Mouse (Mus musculus) MEL (cell line): ENCODE measurements around the gene Ppp1r1a. TPM values are rescaled to one million over a fixed set of nuclear protein-coding genes. Genes with fewer than 3 reads are reported as not detected.

Experiments
- DNase-seq: peaks from one replicate; pipeline ENCODE4 v3.0.0; 2011; ENCODE audit warnings: low read depth, low spot score
- H3K27ac ChIP-seq: 2 replicates; pipeline ENCODE4 v1.5.1; 2012; ENCODE audit warnings: low read depth, mild to moderate bottlenecking, control low read depth, low read length, moderate library complexity; ENCODE audit not compliant: control insufficient read depth
- H3K27me3 ChIP-seq, 2 experiments: fragments of 150-350 bp in 1 of 2; sonication (generic) in 1 of 2; 2 replicates each; pipeline ENCODE4 v1.6.1; 2012; ENCODE audit warnings: low read length in 2 of 2, mild to moderate bottlenecking in 2 of 2, improper control_type of control experiment in 1 of 2, moderate library complexity in 1 of 2; ENCODE audit not compliant: insufficient read depth in 2 of 2, control insufficient read depth in 1 of 2
- H3K36me3 ChIP-seq, 2 experiments: 2 replicates each; pipeline ENCODE4 v1.6.1; 2012 to 2014; ENCODE audit warnings: low read length in 2 of 2, improper control_type of control experiment in 1 of 2, inconsistent platforms in 1 of 2, mild to moderate bottlenecking in 1 of 2; ENCODE audit not compliant: insufficient read depth in 2 of 2, control insufficient read depth in 1 of 2
- H3K4me1 ChIP-seq, 2 experiments: fragments of 150-350 bp in 1 of 2; sonication (generic) in 1 of 2; 2 replicates each; pipeline ENCODE4 v1.6.1; 2012; ENCODE audit warnings: low read length in 2 of 2, improper control_type of control experiment in 1 of 2, mild to moderate bottlenecking in 1 of 2; ENCODE audit not compliant: insufficient read depth in 2 of 2, control insufficient read depth in 1 of 2
- H3K4me3 ChIP-seq, 2 experiments: fragments of 150-350 bp in 1 of 2; sonication (generic) in 1 of 2; 2 replicates each; pipeline ENCODE4 v1.5.1; 2012; ENCODE audit warnings: low read depth in 2 of 2, low read length in 2 of 2, mild to moderate bottlenecking in 2 of 2, moderate library complexity in 2 of 2, control low read depth in 1 of 2, improper control_type of control experiment in 1 of 2; ENCODE audit not compliant: control insufficient read depth in 1 of 2, insufficient read depth in 1 of 2
- H3K79me2 ChIP-seq: 2 replicates; pipeline ENCODE4 v1.6.1; 2012; ENCODE audit warnings: mild to moderate bottlenecking, low read length, moderate library complexity; ENCODE audit not compliant: control insufficient read depth, poor library complexity, insufficient read depth
- H3K9ac ChIP-seq: 2 replicates; pipeline ENCODE4 v1.6.1; 2012; ENCODE audit warnings: low read depth, mild to moderate bottlenecking, control low read depth, low read length, moderate library complexity; ENCODE audit not compliant: control insufficient read depth, poor library complexity, severe bottlenecking
- H3K9me3 ChIP-seq: fragments of 150-350 bp; sonication (generic); replicated peaks from 2 replicates; pipeline ENCODE4 v1.6.1; 2012; ENCODE audit warnings: mild to moderate bottlenecking, low read length, improper control_type of control experiment, moderate library complexity; ENCODE audit not compliant: insufficient read depth
- BHLHE40 ChIP-seq: IDR thresholded peaks from 2 replicates; pipeline ENCODE4 v1.6.1; 2012; ENCODE audit warnings: low read depth, mild to moderate bottlenecking, inconsistent platforms, low read length, improper control_type of control experiment, borderline replicate concordance
- CHD1 ChIP-seq: IDR thresholded peaks from 2 replicates; pipeline ENCODE4 v1.6.1; 2012; ENCODE audit warnings: low read depth, mild to moderate bottlenecking, inconsistent platforms, low read length, improper control_type of control experiment
- CHD2 ChIP-seq: IDR thresholded peaks from 2 replicates; pipeline ENCODE4 v1.6.1; 2011; ENCODE audit warnings: low read length, improper control_type of control experiment
- ELF1 ChIP-seq: IDR thresholded peaks from 2 replicates; pipeline ENCODE4 v1.6.1; 2014; ENCODE audit warnings: low read depth, mild to moderate bottlenecking, inconsistent platforms, low read length, improper control_type of control experiment, moderate library complexity
- EP300 ChIP-seq, 2 experiments: IDR thresholded peaks; 2 replicates each; pipeline ENCODE4 v1.6.1; 2011; ENCODE audit warnings: improper control_type of control experiment in 2 of 2, low read length in 2 of 2, low read depth in 1 of 2, mild to moderate bottlenecking in 1 of 2
- GABPA ChIP-seq: IDR thresholded peaks from 2 replicates; pipeline ENCODE4 v1.6.1; 2012; ENCODE audit warnings: low read depth, mild to moderate bottlenecking, inconsistent platforms, low read length, improper control_type of control experiment, moderate library complexity
- MAFK ChIP-seq: IDR thresholded peaks from 2 replicates; pipeline ENCODE4 v1.6.1; 2011; ENCODE audit warnings: low read depth, mild to moderate bottlenecking, low read length, improper control_type of control experiment, borderline replicate concordance
- MXI1 ChIP-seq: IDR thresholded peaks from 2 replicates; pipeline ENCODE4 v1.6.1; 2011; ENCODE audit warnings: mild to moderate bottlenecking, low read depth, low read length, improper control_type of control experiment
- MYB ChIP-seq: IDR thresholded peaks from 2 replicates; pipeline ENCODE4 v1.6.1; 2011; ENCODE audit warnings: mild to moderate bottlenecking, low read depth, low read length, improper control_type of control experiment
- NELFE ChIP-seq: IDR thresholded peaks from 2 replicates; pipeline ENCODE4 v1.6.1; 2011; ENCODE audit warnings: low read depth, low read length, improper control_type of control experiment
- SIN3A ChIP-seq: IDR thresholded peaks from 2 replicates; pipeline ENCODE4 v1.6.1; 2012; ENCODE audit warnings: low read length, improper control_type of control experiment, inconsistent platforms
- USF2 ChIP-seq, 2 experiments: IDR thresholded peaks; 2 replicates each; pipeline ENCODE4 v1.6.1; 2011 to 2012; ENCODE audit warnings: improper control_type of control experiment in 2 of 2, low read length in 2 of 2, borderline replicate concordance in 1 of 2, inconsistent platforms in 1 of 2, low read depth in 1 of 2, mild to moderate bottlenecking in 1 of 2; ENCODE audit not compliant: insufficient read depth in 1 of 2
- ZC3H11A ChIP-seq: IDR thresholded peaks from 2 replicates; pipeline ENCODE4 v1.6.1; 2012; ENCODE audit warnings: low read depth, mild to moderate bottlenecking, inconsistent platforms, low read length, improper control_type of control experiment
- polyA plus RNA-seq, 2 experiments: library from polyadenylated mRNA; stranded (reverse) in 1 of 2; unstranded in 1 of 2; fragments of >175 nt in 1 of 2; fragments of >200 nt in 1 of 2; gene quantifications; 2 replicates each; pipeline versions ENCODE4 v1.2.1 to v1.2.4; 2012; ENCODE audit warnings: low replicate concordance in 2 of 2, low read depth in 1 of 2; ENCODE audit not compliant: insufficient read length in 2 of 2, insufficient read depth in 1 of 2, missing spikeins in 1 of 2
- total RNA-seq: library from RNA; depleted of rRNA; stranded (reverse); fragments of 300-350 nt; gene quantifications from 2 replicates; pipeline ENCODE4 v1.2.3, GENCODE M21; 2012

The Ppp1r1a gene
- total and polyA plus RNA-seq, 3 experiments = not detected

DNA sequence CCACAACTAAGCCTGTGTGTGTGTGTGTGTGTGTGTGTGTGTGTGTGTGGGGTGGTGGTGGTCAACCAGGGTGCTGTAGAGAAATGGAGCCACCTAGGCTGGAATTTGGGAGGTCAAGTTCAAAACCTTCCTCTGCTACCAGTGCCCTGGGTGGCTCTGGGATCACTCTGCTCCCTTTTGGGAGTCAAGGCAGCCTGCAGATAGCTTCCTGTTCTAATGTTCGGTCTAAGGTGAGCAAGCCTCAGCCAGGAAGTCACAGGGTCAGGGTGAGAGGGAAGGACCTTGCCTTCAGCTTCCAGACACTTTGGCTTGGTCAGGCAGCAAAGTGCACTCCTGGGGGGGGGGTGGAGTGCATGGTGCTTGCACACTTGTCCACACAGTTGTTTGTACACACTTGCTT is 2.8 kb upstream of the Ppp1r1a start:
- Histone ChIP-seq H3K9ac (no peak overlapping the region), H3K36me3 (no peaks in the 10 kb centered on the region), H3K9me3 (no peaks in the 10 kb centered on the region), H3K4me1 (no peaks in the 10 kb centered on the region)
- no peak for TF ChIP-seq ELF1
- TF ChIP-seq EP300 (IDR thresholded peaks at IDR 0.05; ENCODE audit: low read depth in 1 of 2, low read length in 2 of 2) = no peak
- TF ChIP-seq GABPA = no peak
- no peak for TF ChIP-seq MAFK
- no peak for TF ChIP-seq NELFE
- TF ChIP-seq, all 39 proteins: peak for 0
- H3K27me3 ChIP-seq = no peaks in the 10 kb centered on the region
- H3K27ac ChIP-seq = no peak overlapping the region
- H3K79me2 ChIP-seq = no peaks in the 10 kb centered on the region
- no peak overlapping the region for H3K4me3 ChIP-seq
- no peak for DNase-seq

DNA sequence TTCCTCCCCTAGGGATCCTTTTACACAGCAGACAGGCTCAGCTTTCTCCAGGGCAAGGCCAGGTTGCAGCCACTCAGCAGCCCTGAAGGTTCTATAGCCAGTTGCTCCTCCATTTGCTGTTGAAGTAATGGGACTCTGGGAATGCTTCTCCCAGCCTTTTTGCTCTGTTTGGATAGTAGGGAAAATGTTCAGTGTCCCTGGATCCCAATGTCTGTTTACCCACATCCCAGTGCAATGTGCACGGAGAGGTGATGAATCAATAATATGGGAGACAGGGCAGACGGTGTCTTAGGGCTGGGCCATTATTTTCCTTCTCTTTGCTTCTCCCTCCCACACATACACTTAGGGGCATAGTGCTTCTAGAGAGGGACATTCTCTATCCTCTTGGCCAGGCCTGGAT is 1.5 kb upstream of the Ppp1r1a start:
- Histone ChIP-seq H3K27me3 (no peaks in the 10 kb centered on the region), H3K9me3 (no peaks in the 10 kb centered on the region), H3K4me3 (no peak overlapping the region), H3K27ac (no peak overlapping the region), H3K4me1 (no peaks in the 10 kb centered on the region), H3K36me3 (no peaks in the 10 kb centered on the region), H3K9ac (no peak overlapping the region), H3K79me2 (no peaks in the 10 kb centered on the region)
- DNase-seq = no peak
- TF ChIP-seq MXI1 (no peak), ZC3H11A (no peak), USF2 (IDR thresholded peaks at IDR 0.05; ENCODE audit: borderline replicate concordance in 1 of 2, insufficient read depth in 1 of 2, low read depth in 1 of 2, low read length in 2 of 2) (no peak), BHLHE40 (no peak), CHD1 (no peak)

DNA sequence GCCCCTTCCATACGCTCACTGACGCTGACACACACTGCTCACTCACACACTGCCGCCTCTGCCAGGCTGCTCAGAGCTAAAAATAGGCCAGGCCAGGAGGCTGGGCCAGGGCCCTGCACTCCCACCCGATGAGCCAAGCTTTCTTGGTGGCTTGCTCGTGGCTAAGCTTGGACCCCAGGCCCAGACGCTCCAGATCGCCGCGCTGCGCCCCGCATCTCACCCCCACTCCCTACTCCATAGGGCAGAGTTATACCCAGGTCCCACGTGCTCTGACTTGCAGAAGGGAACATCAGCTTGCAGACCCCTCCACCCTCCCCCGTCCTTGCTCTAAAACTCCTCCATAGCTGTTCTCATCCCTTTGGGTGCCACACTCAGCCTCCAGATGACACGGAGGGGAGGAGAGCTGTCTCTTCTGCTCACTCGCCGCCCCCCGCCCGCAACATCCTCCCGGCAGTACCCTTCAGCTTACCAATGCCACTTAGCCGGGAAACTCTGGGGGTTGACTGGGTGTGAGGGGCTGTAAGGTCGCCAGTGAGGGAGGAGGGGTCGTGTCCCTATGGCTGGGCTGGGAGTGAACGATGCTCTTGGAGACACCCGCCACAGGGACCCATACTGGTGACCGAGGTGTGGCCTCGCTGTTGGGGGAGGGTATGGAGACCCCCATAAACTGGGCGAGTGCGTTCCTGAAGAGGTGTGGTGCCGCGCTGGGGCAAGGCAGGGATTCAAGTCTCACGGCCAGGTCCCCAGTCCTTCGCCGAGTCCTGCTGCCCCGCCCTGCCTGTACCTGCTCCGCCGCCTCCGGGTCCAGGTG is 587 bp downstream of the Ppp1r1a start:
- TF ChIP-seq EP300 (IDR thresholded peaks at IDR 0.05; ENCODE audit: low read depth in 1 of 2, low read length in 2 of 2) (no peak), USF2 (IDR thresholded peaks at IDR 0.05; ENCODE audit: borderline replicate concordance in 1 of 2, insufficient read depth in 1 of 2, low read depth in 1 of 2, low read length in 2 of 2) (no peak), SIN3A (no peak), MYB (no peak), CHD2 (no peak)

More for the DNA sequence above, 587 bp downstream of the Ppp1r1a start:
- H3K36me3 ChIP-seq = no peaks in the 10 kb centered on the region
- no peak overlapping the region for H3K9ac ChIP-seq
- H3K27me3 ChIP-seq = no peaks in the 10 kb centered on the region
- no peaks in the 10 kb centered on the region for H3K9me3 ChIP-seq
- H3K4me1 ChIP-seq = no peaks in the 10 kb centered on the region
- no peaks in the 10 kb centered on the region for H3K79me2 ChIP-seq
- no peak overlapping the region for H3K27ac ChIP-seq
- no peak overlapping the region for H3K4me3 ChIP-seq
- no peak for DNase-seq
